Mouse (Mus musculus) fat pad, adult 2 months (tissue): ENCODE measurements around the gene Hist1h2bb.
"Not testable (repeated sequence)": the region's sequence is repeated elsewhere in the genome, so short reads cannot be mapped to it uniquely, and the experiment has no call there.

ENCODE experiments used
- DNase-seq: peaks from one replicate; pipeline ENCODE4 v3.0.0-alpha.2; 2011; ENCODE audit warnings: low read depth, low spot score; ENCODE audit errors: extremely low read depth

Hist1h2bb gene

GRCm38 (mm10) chr13:23746201-23747080, at the start of gene Hist1h2bb:
TSS of gene Hist1h2bb (plus strand) at chr13:23746734.
- DNase-seq, result not testable (repeated sequence)

GRCm38 (mm10) chr13:23697491-23698299, 48.8 kb upstream of the Hist1h2bb start:
- DNase-seq, result no peak

GRCm38 (mm10) chr13:23698300-23698693, 48.2 kb upstream of the Hist1h2bb start, which contains the start of gene Hist1h4c:
TSS of gene Hist1h4c (minus strand) at chr13:23698454.
- peak; percentile 80 for DNase-seq

GRCm38 (mm10) chr13:23698996-23699395, 47.5 kb upstream of the Hist1h2bb start:
- no peak for DNase-seq

GRCm38 (mm10) chr13:23699767-23700166, 46.8 kb upstream of the Hist1h2bb start:
- no peak for DNase-seq

- no peak for DNase-seq
Measured at GRCm38 (mm10) chr13:23700786-23701520, 45.6 kb upstream of the Hist1h2bb start.

- DNase-seq, result no peak
Measured at GRCm38 (mm10) chr13:23702220-23702619, 44.3 kb upstream of the Hist1h2bb start.

GRCm38 (mm10) chr13:23702801-23703200, 43.7 kb upstream of the Hist1h2bb start:
- not testable (repeated sequence) for DNase-seq

GRCm38 (mm10) chr13:23705751-23706356, 40.7 kb upstream of the Hist1h2bb start:
- no peak for DNase-seq

GRCm38 (mm10) chr13:23706771-23707170, 39.8 kb upstream of the Hist1h2bb start:
- DNase-seq, result no peak

- no peak for DNase-seq
Measured at GRCm38 (mm10) chr13:23708041-23708440, 38.5 kb upstream of the Hist1h2bb start.

- no peak for DNase-seq
Measured at GRCm38 (mm10) chr13:23708654-23709053, 37.9 kb upstream of the Hist1h2bb start.

GRCm38 (mm10) chr13:23709714-23710373, 36.7 kb upstream of the Hist1h2bb start:
- DNase-seq, result no peak

GRCm38 (mm10) chr13:23710374-23711089, 36.0 kb upstream of the Hist1h2bb start, which contains the start of gene Hfe:
TSS of gene Hfe (minus strand) at chr13:23710854.
- DNase-seq, result no peak

GRCm38 (mm10) chr13:23716261-23717042, 30.1 kb upstream of the Hist1h2bb start:
- DNase-seq, result no peak

GRCm38 (mm10) chr13:23717176-23717575, 29.4 kb upstream of the Hist1h2bb start:
- DNase-seq, result no peak

GRCm38 (mm10) chr13:23717593-23718245, 28.8 kb upstream of the Hist1h2bb start:
- DNase-seq, result not testable (repeated sequence)

GRCm38 (mm10) chr13:23724239-23724638, 22.3 kb upstream of the Hist1h2bb start:
- no peak for DNase-seq
